Mouse (Mus musculus): ENCODE data around the gene Pimreg.

Gene Pimreg

DNA sequence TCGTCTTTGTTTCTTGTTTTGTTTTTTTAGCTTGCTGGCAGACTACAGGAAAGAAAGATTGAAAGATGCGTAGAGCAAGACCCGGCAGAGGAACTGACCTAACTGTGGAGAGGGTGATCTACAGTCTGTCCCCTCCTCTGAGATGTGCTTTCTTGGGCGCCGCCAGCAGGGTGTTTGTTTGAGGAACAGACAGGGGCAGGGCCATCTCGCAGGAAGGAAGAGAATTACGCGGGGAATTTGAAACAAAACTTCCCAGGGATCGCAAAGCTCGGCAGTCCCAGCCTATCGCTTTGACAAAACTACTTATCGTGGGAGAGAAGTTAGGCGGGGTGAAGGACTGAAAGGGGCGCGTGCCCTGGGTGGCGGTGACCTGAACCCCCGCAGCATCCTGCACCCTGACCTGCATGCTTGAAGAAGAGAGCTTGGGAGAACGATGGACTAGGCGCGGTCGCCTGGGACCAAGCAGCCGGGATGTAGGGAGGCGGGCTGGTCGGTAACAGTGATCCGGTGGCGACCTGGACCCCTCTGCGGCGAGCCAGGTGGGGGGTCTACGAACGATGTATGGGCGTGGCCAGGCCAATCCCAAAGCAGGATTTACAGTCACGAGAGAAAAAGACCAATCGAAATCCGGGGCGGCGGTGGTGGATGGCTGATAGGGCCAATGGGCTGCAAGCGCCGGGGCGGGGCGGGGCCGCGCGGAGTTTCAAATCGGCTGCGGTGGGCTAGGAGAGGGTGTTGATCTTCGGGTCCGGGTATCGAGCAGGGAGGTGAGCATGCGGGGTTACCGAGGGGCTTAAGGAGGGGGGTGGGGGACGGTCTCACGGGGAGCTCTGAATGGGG, at the start of gene Pimreg:
Gene Pimreg, plus strand, starts transcription at position 265 of the 840 bp plus-strand sequence.
- peak; percentile 81 for DNase-seq (ENCODE audit: low read depth, low spot score)

DNA sequence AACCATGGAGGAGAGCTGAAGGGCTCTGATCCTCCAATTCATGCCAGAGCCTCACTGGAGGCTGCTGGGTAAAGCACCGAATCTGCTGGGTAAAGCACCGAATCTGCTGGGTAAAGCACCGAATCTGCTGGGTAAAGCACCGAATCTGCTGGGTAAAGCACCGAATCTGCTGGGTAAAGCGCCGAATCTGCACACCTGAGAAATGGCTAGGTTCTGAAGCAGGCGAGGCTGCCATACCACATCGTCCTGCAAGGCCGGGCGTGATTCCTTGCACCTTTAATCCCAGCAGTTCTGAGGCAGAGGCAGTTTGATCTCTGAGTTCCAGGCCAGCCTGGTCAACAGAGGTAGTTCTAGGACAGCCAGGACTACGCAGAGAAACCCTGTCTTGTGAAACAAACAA, 49.4 kb upstream of the Pimreg start:
- no peak for DNase-seq (ENCODE audit: low read depth, low spot score)

DNA sequence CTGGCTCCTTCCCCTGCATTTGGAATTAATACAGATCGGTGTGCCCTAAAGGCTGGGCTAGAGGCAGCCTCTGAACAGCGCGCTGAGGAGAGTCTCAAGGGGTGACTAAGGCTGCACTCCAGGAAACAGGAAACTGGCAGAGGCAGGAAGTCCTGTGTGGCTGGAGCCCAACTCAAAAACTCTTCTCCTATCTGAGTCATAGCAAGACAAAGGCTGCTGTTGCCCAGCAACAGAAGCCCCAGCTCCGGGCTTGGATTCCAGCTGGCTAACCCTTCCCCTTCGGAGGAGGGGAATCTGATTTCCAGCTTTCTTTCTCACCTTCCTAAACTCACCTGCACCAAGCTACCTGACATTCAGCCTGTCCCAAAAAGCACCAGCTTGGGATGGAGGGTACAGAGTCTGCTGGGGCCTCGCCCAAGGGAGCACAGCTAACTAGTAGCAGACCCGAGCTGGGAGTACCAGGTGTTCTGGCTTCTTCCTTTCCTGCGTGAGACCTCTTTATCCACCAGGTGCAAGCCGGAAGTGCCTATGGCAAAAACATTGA, 45.8 kb upstream of the Pimreg start:
- peak; percentile 84 for DNase-seq (ENCODE audit: low read depth, low spot score)

DNA sequence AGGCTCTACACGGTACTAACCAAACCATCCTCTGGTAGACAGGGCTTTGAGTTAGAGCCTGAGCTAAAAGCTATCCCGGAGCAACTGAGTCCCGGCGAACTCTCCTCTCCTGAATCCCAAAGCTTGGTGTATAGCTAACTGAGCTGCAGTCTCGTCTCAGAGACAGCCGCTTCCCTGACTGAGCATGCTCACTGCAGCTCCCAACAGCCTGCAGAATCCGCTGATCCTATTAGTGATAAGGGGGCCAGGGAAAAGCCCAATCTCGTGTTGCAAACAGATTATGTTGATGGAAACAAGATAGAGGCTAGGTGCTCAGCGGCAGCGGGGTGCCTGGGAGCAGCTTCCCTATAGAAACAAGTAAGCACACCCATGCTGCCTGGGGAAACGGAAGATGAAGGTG, 45.0 kb upstream of the Pimreg start:
- no peak for DNase-seq (ENCODE audit: low read depth, low spot score)

DNA sequence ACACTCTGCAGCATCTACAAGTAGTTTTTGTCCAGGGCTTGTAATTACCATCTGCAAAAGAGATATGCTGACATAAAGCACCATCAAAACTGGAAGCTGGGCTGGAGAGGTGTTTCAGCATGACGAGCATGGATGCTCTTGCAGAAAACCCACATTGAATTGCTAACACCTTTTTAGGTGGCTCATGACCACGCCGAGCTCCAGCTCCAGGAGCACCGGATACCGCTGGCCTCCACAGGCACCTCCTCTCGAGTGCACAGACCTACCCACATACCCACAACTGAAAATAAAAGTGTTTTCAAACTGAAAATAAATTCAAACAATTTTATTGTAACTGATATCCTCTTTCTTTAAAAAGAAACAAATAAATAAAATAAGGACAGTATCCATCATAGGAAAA, 41.6 kb upstream of the Pimreg start:
- no peak for DNase-seq (ENCODE audit: low read depth, low spot score)

DNA sequence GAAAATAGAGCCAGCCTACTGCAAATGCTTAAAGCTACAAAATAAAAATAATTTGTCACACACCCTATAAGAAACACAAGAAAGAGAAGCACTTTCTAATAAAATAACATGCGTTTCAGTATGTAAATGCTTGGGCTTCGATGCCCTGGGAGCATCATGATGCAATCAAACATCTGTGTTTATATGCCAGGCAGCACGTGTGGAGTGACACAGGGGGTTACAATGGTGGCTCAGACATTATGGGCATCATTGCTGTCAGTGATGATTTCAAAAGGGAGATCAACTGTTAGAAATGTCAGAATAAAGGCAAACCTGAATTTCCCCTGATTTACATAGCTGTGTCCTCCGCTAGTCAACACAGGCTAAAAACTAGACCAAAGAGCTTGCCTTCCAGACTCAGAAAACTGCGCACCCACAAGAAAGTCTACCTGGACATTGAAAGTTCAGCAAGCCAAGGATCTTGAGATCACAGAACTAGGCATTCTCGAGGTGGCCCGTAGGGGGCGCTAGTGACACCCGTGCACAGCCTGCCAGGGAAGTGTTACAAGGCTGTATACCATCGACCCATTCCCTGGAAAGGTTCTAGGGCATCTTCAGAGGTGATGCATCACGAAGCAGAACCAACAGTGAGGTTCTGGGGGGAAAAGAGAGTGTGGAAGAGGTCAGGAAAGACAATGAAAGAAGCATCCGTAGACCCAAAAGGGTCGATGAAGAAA, 39.5 kb upstream of the Pimreg start:
- DNase-seq (ENCODE audit: low read depth, low spot score) = no peak

DNA sequence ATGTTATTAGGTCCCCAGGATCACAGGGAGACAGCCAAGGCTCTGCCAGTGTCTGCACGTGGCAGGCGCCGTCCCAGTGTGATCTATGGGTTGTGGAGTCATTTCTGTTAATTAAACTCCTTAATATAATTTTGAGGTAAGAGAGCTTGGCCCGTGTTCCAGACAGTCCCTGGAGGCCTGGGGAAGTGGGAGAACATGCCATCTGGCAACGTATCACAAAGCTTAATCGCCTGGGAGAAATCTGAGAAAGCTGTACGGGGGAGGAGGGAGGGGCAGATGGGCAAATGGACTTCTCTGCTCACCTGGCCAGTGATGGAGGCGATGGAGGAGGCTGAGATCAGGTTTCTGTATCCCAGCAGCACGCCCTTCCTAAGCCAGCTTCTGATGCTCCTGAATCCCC, 38.7 kb upstream of the Pimreg start:
- peak; percentile 55 for DNase-seq (ENCODE audit: low read depth, low spot score)

DNA sequence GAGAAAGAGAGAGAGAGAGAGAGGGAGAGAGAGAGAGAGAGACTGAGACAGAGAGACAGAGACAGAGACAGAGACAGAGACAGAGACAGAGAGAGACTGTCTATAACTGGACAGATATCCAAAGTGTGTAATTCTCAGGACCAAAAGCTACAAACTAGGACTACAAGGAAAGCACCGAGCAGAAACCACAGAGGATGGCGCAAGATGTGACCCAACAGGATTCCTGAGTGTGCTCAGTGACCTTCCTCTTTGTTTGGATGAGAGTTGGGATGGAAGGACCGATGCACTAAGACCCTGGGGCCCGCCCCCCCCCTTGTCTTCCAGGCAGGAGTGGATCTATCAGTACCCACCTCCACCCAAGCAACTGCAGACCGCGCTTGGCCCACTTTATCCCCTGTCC, 36.3 kb upstream of the Pimreg start:
- DNase-seq (ENCODE audit: low read depth, low spot score) = no peak

DNA sequence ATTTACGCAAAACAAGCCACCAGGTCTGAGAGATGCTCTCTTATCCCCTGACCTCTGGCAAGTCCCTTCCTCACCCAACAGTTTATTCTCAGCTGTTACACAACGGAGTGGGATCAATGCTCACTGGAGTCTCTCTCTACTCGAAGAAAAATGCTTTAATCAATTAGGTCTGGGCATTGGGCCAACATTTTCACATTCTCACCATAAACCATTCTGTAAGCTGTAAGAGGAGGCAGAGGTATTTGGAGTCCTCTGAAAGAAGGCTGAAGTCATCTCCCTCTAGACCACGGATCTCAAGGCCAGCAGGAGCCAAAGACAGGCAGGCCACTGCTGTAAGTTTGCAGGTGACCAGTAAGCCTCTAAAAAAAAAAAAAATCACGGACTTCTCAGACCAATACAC, 31.5 kb upstream of the Pimreg start:
- DNase-seq (ENCODE audit: low read depth, low spot score) = peak; percentile 57

DNA sequence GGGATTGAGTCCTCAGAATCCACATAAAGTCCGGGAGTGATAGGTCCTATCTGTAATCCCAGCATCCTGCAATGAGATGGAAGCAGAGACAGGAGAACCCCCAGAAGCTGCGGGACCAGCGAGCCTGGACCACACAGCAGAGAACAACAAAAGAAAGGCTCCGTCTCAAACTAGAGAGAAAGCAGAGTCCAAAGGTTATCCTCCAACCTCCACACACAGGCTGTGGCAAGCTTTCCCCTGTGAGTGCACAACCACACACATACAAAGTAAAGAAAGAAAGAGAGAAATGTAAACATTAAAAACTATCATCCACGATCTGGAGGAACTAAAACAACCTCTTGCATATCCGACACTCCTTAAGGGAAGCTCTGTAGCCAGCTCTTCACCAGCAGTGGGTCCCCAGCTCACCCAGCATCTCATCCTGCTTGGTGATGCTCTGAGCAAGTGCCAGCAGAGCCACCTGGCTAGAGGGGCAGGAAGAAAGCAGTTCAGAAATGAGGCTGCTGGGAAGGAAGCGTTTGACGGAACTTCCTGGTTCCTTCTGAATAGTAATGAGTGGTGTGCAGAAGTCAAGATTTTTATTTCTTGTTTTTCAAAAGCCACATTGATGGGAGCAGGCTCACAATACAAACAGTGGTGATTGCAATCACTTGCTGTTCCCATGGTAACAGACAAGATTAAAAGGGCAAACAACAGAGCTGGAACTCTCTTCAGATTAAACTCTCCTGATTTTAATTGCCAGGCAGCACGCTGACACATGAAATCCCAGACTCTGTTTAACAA, 30.7 kb upstream of the Pimreg start:
- DNase-seq (ENCODE audit: low read depth, low spot score) = peak; percentile 58

DNA sequence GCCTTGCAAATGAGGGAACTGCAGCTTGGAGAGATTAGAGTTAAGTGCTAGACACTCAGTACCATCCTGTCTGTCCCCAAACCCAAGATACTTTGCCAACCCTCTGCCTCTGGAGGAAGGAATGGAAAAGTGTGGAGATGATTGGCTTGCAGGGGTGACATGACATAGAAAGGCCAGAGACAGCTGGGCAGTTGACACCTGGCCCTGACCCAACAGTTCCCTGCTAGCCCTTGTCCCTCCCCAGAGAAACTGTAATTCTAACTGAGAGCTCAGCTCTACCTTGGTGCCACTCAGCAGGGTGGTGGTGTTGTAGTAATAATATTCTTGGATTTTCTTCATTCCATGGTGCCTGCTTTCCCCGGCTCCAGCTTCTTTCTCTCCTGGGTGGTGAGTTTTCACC, 29.9 kb upstream of the Pimreg start:
- DNase-seq (ENCODE audit: low read depth, low spot score) = no peak

DNA sequence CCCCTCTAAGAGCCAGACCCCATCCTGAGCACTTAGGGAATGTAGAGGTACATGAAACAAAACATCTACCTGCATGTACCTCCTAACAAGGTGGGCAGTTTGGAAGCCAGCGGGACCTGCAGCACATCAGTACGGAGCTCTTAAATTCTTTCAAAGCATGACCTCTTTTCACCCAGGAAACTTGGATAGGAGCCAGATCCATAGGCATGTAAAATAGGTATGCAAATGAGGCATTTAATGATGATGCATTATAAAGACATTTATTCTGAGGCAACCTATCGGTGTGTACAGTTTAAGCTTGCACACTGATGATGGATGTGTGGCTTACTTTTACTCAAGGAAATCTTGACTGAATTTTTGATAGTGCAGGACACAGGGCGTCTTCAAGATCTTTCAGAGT, 27.2 kb upstream of the Pimreg start:
- no peak for DNase-seq (ENCODE audit: low read depth, low spot score)

DNA sequence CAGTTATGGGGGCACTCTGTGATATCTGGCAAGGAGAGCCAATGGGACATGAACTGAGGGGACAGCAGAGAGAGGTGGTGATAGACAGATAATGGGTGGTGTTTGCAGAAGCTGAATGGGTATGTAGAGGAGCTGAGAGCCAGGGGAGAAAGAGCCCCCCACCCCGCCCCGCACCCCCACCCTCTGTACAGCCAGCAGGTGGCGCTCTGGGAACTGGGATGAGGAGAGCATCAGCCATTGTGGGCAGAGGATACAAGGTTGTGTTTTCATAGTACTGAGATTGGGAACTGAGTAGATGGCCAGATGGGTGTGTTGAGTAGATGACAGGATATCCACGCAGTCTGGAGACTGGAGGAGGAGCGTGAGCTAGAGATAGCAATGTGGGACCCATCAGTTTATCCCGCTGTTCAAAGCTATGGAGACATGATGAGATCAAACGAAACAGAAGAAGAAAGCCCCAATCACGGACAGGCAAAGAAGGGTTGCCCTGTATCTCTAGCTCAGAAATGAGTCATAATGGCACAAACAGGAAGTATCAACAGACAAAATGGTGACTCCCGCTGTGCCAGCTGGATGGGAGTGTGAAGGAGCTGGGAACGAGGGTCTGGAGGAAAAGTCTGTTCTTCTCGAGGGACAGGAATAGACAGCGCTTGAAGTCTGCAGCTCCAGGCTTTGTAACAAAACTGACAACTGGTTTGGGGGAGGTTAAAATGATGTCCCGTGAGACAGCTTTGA, 25.1 kb upstream of the Pimreg start:
- DNase-seq (ENCODE audit: low read depth, low spot score) = peak; percentile 42

DNA sequence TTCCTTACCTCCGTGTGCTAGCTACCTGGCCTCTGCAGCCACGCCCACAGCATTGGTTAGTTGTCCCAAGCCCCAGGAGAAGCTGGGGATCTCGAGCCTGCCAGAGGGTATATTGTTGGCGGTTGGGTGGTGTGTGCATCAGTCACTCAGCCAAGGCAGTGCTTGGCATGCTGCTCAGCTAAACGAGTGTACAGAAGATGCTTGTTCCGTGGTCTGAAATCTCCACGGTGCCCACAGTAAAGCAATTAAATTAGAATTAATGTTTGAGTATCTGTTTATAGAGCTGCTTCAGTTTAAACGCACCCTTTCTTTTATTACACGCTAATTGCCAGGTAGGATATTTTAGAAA, 24.6 kb upstream of the Pimreg start:
- DNase-seq (ENCODE audit: low read depth, low spot score) = no peak

DNA sequence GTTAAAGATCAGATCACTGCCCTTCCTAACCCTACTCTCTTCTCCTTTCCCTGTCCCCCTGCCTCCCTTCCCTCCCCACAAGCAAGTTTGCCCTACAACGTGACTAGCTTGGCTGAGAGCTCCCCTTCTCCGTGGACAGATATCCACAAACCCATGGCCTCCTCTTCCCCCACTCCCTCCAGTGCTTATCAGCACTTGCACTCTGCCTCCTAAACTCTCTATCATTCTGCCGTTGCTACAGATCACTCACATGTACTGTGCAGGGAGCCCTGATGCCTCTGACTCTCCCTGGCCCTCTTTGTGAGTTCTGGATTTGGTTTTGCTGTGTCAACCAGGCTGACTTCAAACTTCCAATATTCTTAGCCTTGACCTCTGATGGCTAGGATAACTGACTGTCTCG, 20.8 kb upstream of the Pimreg start:
- no peak for DNase-seq (ENCODE audit: low read depth, low spot score)

DNA sequence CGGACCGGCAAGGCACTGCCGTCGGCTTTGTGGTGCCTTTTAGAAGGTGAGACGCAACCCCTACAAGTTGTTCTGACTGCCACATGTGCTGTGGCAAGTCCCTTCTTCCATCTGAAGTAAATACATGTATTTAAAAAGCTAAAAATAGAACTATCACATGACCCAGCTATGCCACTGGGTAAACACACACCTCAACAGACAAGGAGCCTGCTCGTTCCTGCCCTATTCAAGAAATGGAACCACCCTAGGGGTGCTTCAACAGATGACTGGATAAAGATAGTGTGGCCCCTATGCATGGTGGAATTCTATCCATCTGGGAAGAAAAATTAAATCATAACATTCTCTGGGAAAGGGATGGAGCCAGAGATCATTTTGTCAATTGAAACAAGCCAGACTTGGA, 19.0 kb upstream of the Pimreg start:
- no peak for DNase-seq (ENCODE audit: low read depth, low spot score)

DNA sequence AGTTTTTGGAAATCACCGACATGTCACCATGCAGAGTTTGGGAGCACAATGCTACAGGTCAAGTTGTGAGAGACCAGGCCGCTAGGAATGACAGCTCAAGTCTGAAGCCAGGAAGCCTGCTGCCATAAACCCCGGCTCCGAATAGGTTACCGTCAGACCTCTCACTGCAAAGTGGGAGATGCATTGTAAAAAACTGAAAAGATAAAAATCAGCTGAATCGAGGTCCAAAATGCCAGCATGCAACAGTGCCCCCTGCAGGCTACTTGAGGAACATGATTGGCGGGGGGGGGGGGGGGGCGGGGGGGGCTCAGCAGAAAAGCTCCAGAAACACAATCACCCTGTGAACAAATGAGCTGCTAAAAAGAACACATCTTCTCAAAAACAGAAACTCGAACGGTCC, 18.3 kb upstream of the Pimreg start:
- DNase-seq (ENCODE audit: low read depth, low spot score) = peak; percentile 54

DNA sequence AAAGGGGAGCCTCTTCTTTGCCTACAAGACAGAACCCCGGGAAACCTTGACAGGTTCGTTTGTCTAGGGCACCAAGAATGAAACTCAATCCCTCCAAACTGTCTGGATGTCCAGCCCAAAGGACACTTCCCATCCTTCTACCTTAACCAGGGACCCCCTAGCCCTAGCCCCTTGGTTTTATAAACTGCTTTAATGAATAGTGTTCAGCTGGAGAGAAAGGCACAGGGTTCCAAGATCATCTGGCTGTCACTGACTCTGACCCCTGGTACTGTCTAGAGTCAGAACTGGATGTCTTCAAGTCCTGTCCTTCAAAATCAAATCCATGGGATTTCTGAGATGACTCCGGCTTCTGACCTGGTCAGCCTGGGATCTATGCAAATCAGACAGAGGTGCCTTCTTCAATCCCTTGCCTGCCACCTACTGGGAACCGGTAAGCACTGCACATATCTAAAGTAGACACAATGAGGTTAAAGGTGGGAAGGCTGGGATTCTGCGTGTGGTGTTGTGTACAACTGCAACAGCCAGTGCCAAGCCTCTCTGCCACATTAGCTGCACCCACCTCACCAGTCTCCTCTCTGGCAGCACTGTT, 17.5 kb upstream of the Pimreg start:
- peak; percentile 89 for DNase-seq (ENCODE audit: low read depth, low spot score)

DNA sequence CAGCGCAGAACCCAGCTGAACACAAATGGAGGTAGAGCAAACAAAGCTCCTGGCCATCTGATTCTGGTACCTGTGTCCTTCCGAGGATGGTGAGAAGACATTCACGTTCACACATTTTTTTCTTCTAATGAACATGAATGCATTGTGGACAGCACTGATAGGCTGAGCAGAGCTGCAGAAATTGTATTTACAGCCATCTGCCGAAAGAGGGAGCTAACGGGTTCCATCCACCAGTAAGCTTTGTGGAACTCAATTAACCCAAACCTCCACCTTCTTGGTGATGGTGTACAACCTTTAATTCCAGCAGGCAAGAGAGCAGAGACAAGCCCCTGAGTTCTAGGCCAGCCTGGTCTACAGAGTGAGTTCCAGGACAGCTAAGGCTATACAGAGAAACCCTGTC, 16.0 kb upstream of the Pimreg start:
- peak; percentile 72 for DNase-seq (ENCODE audit: low read depth, low spot score)

DNA sequence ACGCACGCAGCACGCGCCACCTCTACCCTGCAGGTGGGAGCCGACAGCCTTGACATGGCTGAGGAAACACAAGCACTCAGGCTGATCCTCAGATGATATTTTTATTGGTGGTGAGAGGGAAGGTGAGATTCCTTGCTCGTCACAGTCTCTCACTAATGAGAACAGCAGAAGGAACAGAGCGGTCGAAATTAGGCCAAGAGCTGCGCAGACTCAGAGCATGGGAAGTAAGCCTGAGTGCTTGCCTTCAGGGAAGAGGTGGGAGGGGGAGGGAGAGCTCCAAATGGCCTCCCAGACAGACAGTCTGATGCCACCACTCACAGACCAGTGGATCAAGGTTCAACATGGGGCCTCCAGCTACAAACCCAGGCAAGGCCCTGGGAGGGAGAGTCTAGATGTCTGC, 15.3 kb upstream of the Pimreg start:
- DNase-seq (ENCODE audit: low read depth, low spot score) = peak; percentile 58

DNA sequence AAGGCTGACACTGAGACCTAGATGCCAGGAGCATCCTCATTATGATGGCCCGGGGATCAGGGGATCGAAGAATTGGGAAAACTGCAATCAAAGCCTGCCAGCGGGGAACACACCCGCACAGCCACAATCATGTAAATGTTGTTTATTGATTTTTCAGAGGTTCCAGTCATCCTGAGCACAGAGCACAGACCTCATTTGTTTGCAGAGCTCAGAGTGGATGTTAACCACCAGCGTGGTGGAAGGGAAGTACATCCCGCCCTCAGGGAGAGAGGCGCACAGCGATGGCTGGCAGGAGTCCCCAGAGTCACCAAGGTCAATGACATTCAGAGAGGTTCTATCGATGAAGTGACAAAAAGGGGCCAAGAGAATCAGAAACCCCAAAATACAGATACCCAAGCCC, 14.0 kb upstream of the Pimreg start:
- no peak for DNase-seq (ENCODE audit: low read depth, low spot score)
